Mouse (Mus musculus) E14TG2a.4 (cell line): Measurements from ENCODE around the gene Rala.

Experiments
- H3K27me3 ChIP-seq: 2 replicates; pipeline ENCODE4 v1.6.1; 2014; ENCODE audit warnings: low read length, control low read depth; ENCODE audit not compliant: insufficient read depth
- H3K36me3 ChIP-seq: 2 replicates; pipeline ENCODE4 v1.6.1; 2014; ENCODE audit warnings: low read length, control low read depth; ENCODE audit not compliant: insufficient read depth
- H3K4me1 ChIP-seq: replicated peaks from 2 replicates; pipeline ENCODE4 v1.6.1; 2014; ENCODE audit warnings: low read depth, low read length, control low read depth
- H3K4me3 ChIP-seq: replicated peaks from 2 replicates; pipeline ENCODE4 v1.5.1; 2014; ENCODE audit warnings: mild to moderate bottlenecking, low read length
- H3K9me3 ChIP-seq: 2 replicates; pipeline ENCODE4 v1.6.1; 2014; ENCODE audit warnings: low read length, control low read depth
- CTCF ChIP-seq: conservative IDR thresholded peaks from 2 replicates; pipeline ENCODE4 v1.5.1; 2014; ENCODE audit warnings: low read length
- NANOG ChIP-seq: IDR thresholded peaks from 2 replicates; pipeline ENCODE4 v1.6.1; 2014; ENCODE audit warnings: borderline replicate concordance, low read length, mixed read lengths
- POU5F1 ChIP-seq: IDR thresholded peaks from 2 replicates; pipeline ENCODE4 v1.6.1; 2014; ENCODE audit warnings: low read length, borderline replicate concordance

Rala gene

GRCm38 (mm10) chr13:17836808-17837207 lies 107.2 kb downstream of the Rala start:
- Histone ChIP-seq H3K36me3 (no peaks in the 10 kb centered on the region), H3K4me1 (peaks cover 28% of the 10 kb centered on the region), H3K9me3 (no peaks in the 10 kb centered on the region), H3K4me3 (no peak overlapping the region), H3K27me3 (peaks cover 8% of the 10 kb centered on the region; the same call in 1 of the 2 replicates)
- no peak for TF ChIP-seq CTCF
- no peak for TF ChIP-seq POU5F1
- no peak for TF ChIP-seq NANOG

GRCm38 (mm10) chr13:17832940-17833339 lies 111.1 kb downstream of the Rala start:
- Histone ChIP-seq H3K4me3 (no peak overlapping the region), H3K9me3 (no peaks in the 10 kb centered on the region), H3K36me3 (no peaks in the 10 kb centered on the region), H3K27me3 (peaks cover 14% of the 10 kb centered on the region), H3K4me1 (peaks cover 15% of the 10 kb centered on the region)
- TF ChIP-seq NANOG (no peak), CTCF (no peak), POU5F1 (no peak)
